Mouse (Mus musculus): ENCODE measurements around the gene Grip2. TPM values are rescaled to one million over a fixed set of nuclear protein-coding genes. Genes with fewer than 3 reads are reported as not detected.

Grip2 gene
- total and polyA plus RNA-seq, 3 experiments, result 0.07 TPM; not detected in 2

DNA sequence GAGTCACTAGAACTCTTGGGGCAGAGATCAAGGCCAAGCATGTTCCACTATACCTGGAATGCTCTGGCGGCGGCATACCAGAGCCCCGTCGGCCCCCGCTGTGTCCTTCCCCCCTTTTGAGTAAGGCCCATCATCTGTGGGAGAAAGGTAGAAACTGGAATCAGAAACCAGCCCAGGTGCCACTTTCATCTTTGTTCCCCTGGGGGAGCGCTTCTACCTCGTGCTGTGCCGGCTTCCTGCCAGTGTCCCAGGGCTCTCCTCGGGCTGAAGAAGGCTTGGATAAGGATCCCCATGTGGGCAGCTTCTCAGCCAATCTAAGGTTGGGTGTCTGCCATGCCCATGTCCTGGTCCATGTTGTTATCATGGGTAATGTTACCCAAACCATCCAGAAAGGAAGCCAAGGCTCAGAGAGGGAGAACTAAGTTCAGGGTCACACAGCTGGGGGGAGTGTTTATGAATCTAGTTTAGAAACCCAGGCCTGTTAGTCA lies 38.7 kb downstream of the Grip2 start:
- H3K4me3 ChIP-seq (replicated peaks in 1 of 3; ENCODE audit: low read depth in 2 of 3, low read length in 2 of 3, poor library complexity in 1 of 3), result no peak overlapping the region
- no peak overlapping the region for H3K4me2 ChIP-seq (ENCODE audit: insufficient read depth, low read depth, poor library complexity, severe bottlenecking)
- no peak overlapping the region for H3K27ac ChIP-seq (ENCODE audit: insufficient read depth, low read depth)
- H3K9me3 ChIP-seq (replicated peaks; ENCODE audit: low read length), result no peaks in the 10 kb centered on the region
- H3K27me3 ChIP-seq (replicated peaks), result peaks cover 26% of the 10 kb centered on the region
- TF ChIP-seq ZMIZ1 (IDR thresholded peaks at IDR 0.05; ENCODE audit: low read depth, low read length) (no peak), TCF12 (IDR thresholded peaks at IDR 0.05; ENCODE audit: low read depth, low read length) (0 out of 2 replicates have a peak, but pooled peaks have one; percentile 13)
- DNase-seq (ENCODE audit: extremely low read depth), result peak; percentile 15
- dilution Hi-C loops (cut with MboI; ENCODE audit: extremely low pct_ligation_motif_present, extremely low pct_unique_long_range_greater_than_20kb, low sequenced_read_pairs) (no loop called here), in situ Hi-C loops (cut with MboI; ENCODE audit: low pct_ligation_motif_present, low pct_unique_long_range_greater_than_20kb, low sequenced_read_pairs) (loop anchor here (10.0 kb wide), 2 partner anchors 66 to 276 kb away; no protein-coding TSS in a partner anchor)
- no peaks in the 10 kb centered on the region for H3K36me3 ChIP-seq (replicated peaks in 1 of 2; ENCODE audit: control insufficient read depth in 1 of 2, insufficient read depth in 1 of 2, low read length in 1 of 2)
- peaks cover 5 to 35% of the 10 kb centered on the region in 2 experiments; a peak in 2 of 4 replicates for H3K4me1 ChIP-seq (ENCODE audit: control insufficient read depth in 1 of 2, insufficient read depth in 2 of 2)
- no peak overlapping the region for H3K9ac ChIP-seq (ENCODE audit: insufficient read depth, low read depth)
- no peaks in the 10 kb centered on the region for H3K79me2 ChIP-seq (replicated peaks; ENCODE audit: control insufficient read depth, extremely low read depth, insufficient read depth, poor library complexity, severe bottlenecking)

DNA sequence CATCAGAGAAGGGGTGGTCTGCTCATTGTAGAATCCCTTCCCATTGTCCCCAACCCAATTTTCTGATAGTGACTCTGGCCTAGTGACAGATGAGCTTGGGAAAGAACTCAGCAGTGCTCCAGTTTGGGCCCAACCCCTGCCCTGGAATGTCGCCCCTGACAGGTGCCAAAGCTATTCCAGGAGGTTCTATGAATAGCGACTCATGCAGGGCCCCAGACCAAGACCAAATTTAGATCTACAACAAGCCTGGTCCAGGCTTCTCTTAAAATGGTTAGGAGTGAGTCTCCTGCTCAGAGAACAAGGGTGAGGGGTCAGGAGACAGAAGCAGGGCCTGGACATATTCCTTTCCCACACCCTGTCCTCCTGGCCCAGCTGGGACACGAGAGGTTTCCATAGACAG lies 42.0 kb downstream of the Grip2 start:
- H3K27me3 ChIP-seq (replicated peaks), result peaks cover 23% of the 10 kb centered on the region
- no peak overlapping the region for H3K4me2 ChIP-seq (ENCODE audit: insufficient read depth, low read depth, poor library complexity, severe bottlenecking)
- H3K4me1 ChIP-seq (ENCODE audit: control insufficient read depth in 1 of 2, insufficient read depth in 2 of 2), result peaks cover 5 to 31% of the 10 kb centered on the region in 2 experiments; a peak in 2 of 4 replicates
- in situ Hi-C loops (cut with MboI; ENCODE audit: low pct_ligation_motif_present, low pct_unique_long_range_greater_than_20kb, low sequenced_read_pairs) (loop anchor here (10.0 kb wide), 2 partner anchors 70 to 280 kb away; no protein-coding TSS in a partner anchor), dilution Hi-C loops (cut with MboI; ENCODE audit: extremely low pct_ligation_motif_present, extremely low pct_unique_long_range_greater_than_20kb, low sequenced_read_pairs) (no loop called here)
- no peak overlapping the region for H3K27ac ChIP-seq (ENCODE audit: insufficient read depth, low read depth)
- DNase-seq (ENCODE audit: extremely low read depth), result no peak
- H3K36me3 ChIP-seq (replicated peaks in 1 of 2; ENCODE audit: control insufficient read depth in 1 of 2, insufficient read depth in 1 of 2, low read length in 1 of 2), result no peaks in the 10 kb centered on the region
- H3K9ac ChIP-seq (ENCODE audit: insufficient read depth, low read depth), result no peak overlapping the region
- no peaks in the 10 kb centered on the region for H3K9me3 ChIP-seq (replicated peaks; ENCODE audit: low read length)
- TF ChIP-seq POLR2AphosphoS2 (IDR thresholded peaks at IDR 0.05; ENCODE audit: low read depth, low read length), result no peak
- no peak for TF ChIP-seq HCFC1 (IDR thresholded peaks at IDR 0.05; ENCODE audit: low read depth, low read length)
- TF ChIP-seq SIN3A (IDR thresholded peaks at IDR 0.05; ENCODE audit: low read length), result no peak
- TF ChIP-seq MAFK (IDR thresholded peaks at IDR 0.05; ENCODE audit: insufficient replicate concordance, low read length), result no peak
- TF ChIP-seq ZKSCAN1 (IDR thresholded peaks at IDR 0.05; ENCODE audit: borderline replicate concordance, low read depth, low read length), result no peak
- no peak for TF ChIP-seq SMC3 (IDR thresholded peaks at IDR 0.05; ENCODE audit: low read depth, low read length)
- TF ChIP-seq ZC3H11A (IDR thresholded peaks at IDR 0.05; ENCODE audit: low read depth, low read length), result no peak
- TF ChIP-seq USF1 (IDR thresholded peaks at IDR 0.05; ENCODE audit: low read depth, low read length), result no peak
- TF ChIP-seq NRF1 (IDR thresholded peaks at IDR 0.05; ENCODE audit: low read depth, low read length), result no peak
- no peak for TF ChIP-seq EP300 (IDR thresholded peaks at IDR 0.05; ENCODE audit: low read length)
- no peak for TF ChIP-seq MAZ (IDR thresholded peaks at IDR 0.05; ENCODE audit: low read depth, low read length)
- TF ChIP-seq ELF1 (IDR thresholded peaks at IDR 0.05; ENCODE audit: low read depth, low read length), result no peak
- no peak for TF ChIP-seq NELFE (IDR thresholded peaks at IDR 0.05; ENCODE audit: low read depth, low read length)
- no peak for TF ChIP-seq CTCF (conservative IDR thresholded peaks at IDR 0.05 in 1 of 2, IDR thresholded peaks at IDR 0.05 in 1 of 2; ENCODE audit: low read depth in 2 of 2, low read length in 2 of 2)
- no peak for TF ChIP-seq TCF12 (IDR thresholded peaks at IDR 0.05; ENCODE audit: low read depth, low read length)
- H3K4me3 ChIP-seq (replicated peaks in 1 of 3; ENCODE audit: low read depth in 2 of 3, low read length in 2 of 3, poor library complexity in 1 of 3), result no peak overlapping the region
- H3K79me2 ChIP-seq (replicated peaks; ENCODE audit: control insufficient read depth, extremely low read depth, insufficient read depth, poor library complexity, severe bottlenecking), result no peaks in the 10 kb centered on the region

All from CH12.LX (cell line).